Mouse (Mus musculus) heart, adult 18-20 months (tissue): ENCODE measurements around the gene Cfap97. TPM values are rescaled to one million over a fixed set of nuclear protein-coding genes. Genes with fewer than 3 reads are reported as not detected.
A peak's percentile ranks its signal among the peaks of the same experiment; 100 is the strongest.
"Not testable (repeated sequence)": the region's sequence is repeated elsewhere in the genome, so short reads cannot be mapped to it uniquely, and the experiment has no call there.

Experiments used
- DNase-seq, 2 experiments: peaks; one replicate each; pipeline ENCODE4 v3.0.0; 2021 to 2022; ENCODE audit warnings: mixed read lengths in 1 of 2
- long read RNA-seq, 2 experiments: library from polyadenylated mRNA; stranded (forward); transcript quantifications; one replicate each; pipeline ENCODE4 v2.0.0; 2021
- total RNA-seq, 2 experiments: library from RNA; stranded (reverse); gene quantifications; 2 replicates each; pipeline ENCODE4 v1.2.3; 2021

Gene Cfap97
- 10 to 100 TPM; 11.3 to 13.4 TPM for total RNA-seq
- long read RNA-seq, experiment 1, partial matches to known transcripts, result 1 of 3 reads
- long read RNA-seq, experiment 1, other reads (novel, unspliced or antisense), result 2 of 3 reads
- long read RNA-seq, experiment 2, partial matches to known transcripts, result 0 of 1 reads
- long read RNA-seq, experiment 2, other reads (novel, unspliced or antisense), result 1 of 1 reads

GRCm38 (mm10) chr8:46151202-46152062, at the start of gene Cfap97:
Gene Cfap97 (plus strand): TSS chr8:46151771.
- peak; percentile 39 to 62 for DNase-seq

- DNase-seq, result no peak
These were observed 48.1 kb upstream of the Cfap97 start for GRCm38 (mm10) chr8:46103434-46103833.

DNA sequence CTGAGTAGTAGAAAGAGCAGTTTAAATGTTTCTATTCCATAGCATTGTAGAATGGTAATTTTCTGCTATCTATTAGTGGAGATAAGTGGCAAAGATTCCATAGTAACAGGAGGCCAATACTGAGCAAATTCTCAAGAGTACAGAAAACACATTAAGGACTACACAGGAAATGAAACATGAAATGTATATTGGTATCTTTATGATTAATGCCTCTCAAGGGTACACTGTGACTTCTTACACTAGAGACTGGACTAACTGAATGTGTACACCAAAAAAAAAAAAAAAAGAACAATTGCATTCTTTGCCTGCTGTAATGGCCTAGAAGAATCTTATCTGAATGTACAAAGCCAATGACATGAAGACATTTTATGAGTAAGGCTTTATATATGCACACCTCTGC, 43.9 kb upstream of the Cfap97 start:
- DNase-seq, result no peak

- peak in 1 of 2 experiments; percentile 26 for DNase-seq
These were observed 38.0 kb upstream of the Cfap97 start for GRCm38 (mm10) chr8:46113421-46114170.

DNA sequence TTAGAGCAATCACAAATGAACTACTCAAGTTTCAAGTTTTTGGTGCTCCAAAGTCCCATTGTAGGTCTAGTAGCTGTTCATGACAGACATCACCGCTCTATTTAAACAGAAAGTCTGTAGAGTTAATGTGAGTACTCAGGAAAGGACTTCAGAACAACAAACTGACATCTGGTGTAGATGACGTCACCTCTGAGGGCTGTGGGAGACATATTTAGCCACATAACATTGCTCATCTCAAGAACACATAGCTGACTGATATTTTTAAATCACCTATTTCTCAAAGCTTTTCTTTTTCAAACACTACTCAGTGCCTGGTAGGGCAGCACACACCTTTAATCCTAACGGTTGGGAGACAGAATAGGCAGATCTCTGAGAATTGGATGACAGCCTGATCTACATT, 34.4 kb upstream of the Cfap97 start:
- no peak for DNase-seq

DNA sequence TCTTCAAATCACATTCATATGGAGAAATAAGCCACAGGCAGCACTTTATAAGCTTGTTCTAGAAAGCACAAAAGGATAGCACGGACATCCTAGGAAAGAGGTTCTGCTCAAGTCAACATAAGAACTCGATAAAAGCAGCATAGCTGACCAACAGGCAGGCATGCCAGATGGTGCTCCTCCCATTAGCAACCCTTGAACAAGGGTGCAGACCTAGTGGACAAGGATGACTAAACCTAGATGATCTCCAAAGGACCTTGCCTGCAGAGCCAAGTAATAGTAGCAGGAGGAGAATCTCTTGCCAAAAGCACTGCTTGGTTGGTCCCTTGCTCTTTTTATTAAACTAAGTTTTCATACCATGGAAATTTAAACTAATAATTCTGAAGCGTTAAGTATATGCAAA, 32.4 kb upstream of the Cfap97 start:
- DNase-seq, result no peak

DNA sequence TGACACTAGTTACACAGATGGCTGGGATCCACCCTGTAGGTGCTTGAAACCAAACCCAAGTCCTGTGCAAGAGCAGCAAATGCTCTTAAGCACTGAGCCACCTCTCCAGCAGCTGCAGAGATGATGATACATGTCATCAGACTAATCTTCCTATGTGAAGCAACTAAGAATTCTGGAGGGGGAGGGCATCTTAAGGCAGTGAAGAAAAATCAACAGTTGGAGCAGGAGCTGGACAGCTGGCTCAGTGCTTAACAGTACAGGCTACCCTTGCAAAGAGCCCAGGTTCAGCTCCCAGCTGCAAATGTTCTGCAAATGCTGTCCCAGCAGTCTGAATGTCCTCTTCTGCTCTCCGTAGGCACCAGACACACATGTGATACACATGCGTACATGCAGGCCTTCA, 29.1 kb upstream of the Cfap97 start:
- no peak for DNase-seq

- DNase-seq, result no peak
These were observed 21.1 kb upstream of the Cfap97 start for GRCm38 (mm10) chr8:46130426-46130825.

GRCm38 (mm10) chr8:46135546-46135945, 16.0 kb upstream of the Cfap97 start:
- DNase-seq, result not testable (repeated sequence)

DNA sequence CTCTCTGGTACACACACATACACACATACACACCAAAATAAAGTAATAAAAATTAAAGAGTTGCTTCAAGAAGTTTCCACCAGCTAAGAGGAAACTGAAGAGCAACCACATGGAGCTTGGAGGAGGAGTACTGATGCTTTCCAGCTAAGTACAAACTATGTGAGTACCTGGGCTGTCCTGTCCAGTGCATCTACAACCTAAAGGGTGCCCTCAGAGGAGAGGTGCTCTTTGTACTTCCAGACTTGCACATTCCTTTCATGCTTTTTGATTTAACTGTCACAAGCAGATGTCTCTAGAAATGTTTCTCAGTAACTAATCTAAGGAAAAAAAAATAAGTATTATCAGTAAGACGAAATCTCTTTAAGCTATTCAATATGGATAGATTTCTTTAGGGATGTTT, 14.2 kb upstream of the Cfap97 start:
- DNase-seq, result no peak

GRCm38 (mm10) chr8:46137843-46138596, 13.6 kb upstream of the Cfap97 start:
- DNase-seq, result no peak

DNA sequence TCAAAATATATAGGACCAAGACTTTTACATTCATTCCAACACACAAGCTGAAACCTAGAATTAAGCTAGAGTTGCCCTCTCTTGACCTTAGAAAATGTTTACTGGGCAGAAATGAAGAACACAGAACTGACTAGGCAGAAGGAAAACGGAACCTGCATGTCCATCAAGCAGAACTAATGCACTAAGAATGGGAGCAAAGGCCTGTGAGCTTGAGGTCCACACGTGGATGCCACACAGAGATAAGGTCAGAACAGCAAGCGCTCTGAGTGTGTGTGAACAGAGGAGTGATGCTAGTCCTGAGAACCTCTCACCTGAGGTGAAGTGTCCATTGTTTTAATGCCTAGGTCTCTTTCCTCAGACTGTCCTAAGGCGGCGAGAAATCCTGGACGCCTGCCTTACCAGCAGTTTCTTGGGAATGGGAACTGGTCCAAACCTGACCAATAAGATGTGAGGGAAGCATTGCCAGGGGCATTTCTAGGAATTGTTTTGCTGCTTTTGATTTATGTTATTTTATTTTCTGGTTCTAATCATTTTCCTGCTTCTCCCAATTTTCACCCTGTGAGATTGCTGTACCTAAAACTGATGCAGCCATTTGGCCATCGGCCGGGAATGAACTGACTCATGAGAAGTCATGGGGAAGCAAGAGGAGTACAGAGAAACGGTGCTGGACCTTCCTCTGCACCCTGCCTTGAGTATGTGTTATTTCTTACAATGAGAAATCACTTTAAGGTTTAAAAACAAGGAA, 11.0 kb upstream of the Cfap97 start:
- no peak for DNase-seq

- DNase-seq, result no peak
These were observed 9.9 kb upstream of the Cfap97 start for GRCm38 (mm10) chr8:46141688-46142087.

DNA sequence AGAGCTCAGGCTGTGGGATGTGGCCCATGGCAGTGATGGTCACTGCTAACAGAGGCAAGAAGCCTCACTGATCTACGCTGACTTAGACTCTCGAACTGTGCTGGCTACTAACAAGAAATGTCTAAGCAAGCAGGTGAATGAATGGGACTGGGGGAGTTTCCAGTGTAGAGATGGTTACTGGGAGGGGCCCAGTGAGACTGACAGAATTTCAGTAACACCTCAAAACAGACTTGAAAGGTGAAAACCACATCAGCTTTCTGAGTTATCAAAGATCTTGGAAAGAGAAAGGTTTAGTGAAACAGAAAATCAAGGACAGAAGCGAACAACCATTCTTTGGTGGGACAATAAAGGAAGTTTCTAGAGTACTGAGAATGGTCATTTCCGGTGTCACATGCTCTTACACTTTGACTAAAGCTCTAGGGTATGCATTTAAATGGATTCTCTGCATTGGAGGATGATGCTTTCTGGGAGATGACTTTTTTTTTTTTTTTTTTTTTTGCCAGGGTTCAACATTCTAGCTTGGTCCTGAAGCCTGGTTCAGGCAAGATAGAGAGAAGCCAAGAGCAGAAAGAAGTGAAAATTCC, 9.0 kb upstream of the Cfap97 start:
- DNase-seq, result no peak

DNA sequence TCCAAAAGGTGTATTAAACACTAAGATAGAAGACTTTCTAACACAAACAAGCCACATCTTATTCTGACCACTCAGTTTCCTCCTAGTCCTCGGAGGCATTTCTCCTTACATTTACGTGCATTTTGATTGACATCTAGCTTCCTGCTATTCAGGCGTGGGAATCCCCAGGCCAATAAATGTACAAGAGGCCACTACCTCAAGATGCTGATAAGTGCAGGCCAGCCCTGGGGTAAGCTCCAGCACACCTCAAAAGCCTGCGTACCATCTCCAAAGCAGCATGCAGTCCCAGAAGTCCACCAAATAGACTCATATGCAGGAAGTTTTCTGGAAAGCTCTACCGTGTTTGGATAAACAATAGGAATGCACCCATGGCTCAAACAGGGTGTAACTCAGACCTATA, 8.1 kb upstream of the Cfap97 start:
- no peak for DNase-seq

- DNase-seq, result no peak
These were observed 7.6 kb upstream of the Cfap97 start for GRCm38 (mm10) chr8:46143924-46144323.

GRCm38 (mm10) chr8:46146173-46146572, 5.4 kb upstream of the Cfap97 start:
- DNase-seq, result no peak

- no peak for DNase-seq
These were observed 2.3 kb upstream of the Cfap97 start for GRCm38 (mm10) chr8:46149306-46149705.

DNA sequence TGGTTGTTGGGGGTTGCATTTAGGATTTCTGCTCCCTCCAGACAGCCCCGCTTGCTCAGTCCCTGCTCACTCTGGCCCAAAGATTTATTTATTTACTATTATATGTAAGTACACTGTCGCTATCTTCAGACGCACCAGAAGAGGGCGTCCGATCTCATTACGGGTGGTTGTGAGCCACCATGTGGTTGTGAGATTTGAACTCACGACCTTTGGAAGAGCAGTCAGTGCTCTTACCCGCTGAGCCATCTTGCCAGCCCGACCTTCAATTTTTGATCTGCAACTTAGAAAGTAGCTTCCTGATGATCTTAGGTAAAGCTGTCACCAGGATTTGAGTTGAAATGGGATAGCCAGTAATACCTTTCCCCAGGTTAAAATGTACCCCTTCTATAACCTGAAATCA, 1.8 kb upstream of the Cfap97 start:
- DNase-seq, result no peak

- peak; percentile 91 to 92 for DNase-seq
These were observed 777 bp downstream of the Cfap97 start, which contains the start of gene Snx25 for GRCm38 (mm10) chr8:46152064-46153031. Gene Snx25 (minus strand): TSS chr8:46152159.
